Mouse (Mus musculus): ENCODE results near the gene Galnt10.

Gene Galnt10

GRCm38 (mm10) chr11:57658751-57659150 lies 13.5 kb downstream of the Galnt10 start:
- no peak for DNase-seq (ENCODE audit: low read depth, low spot score)

GRCm38 (mm10) chr11:57660156-57660555 lies 14.9 kb downstream of the Galnt10 start:
- DNase-seq (ENCODE audit: low read depth, low spot score): no peak

GRCm38 (mm10) chr11:57660814-57661213 lies 15.6 kb downstream of the Galnt10 start:
- DNase-seq (ENCODE audit: low read depth, low spot score): peak; percentile 72

GRCm38 (mm10) chr11:57661492-57662229 lies 16.4 kb downstream of the Galnt10 start:
- DNase-seq (ENCODE audit: low read depth, low spot score): no peak

GRCm38 (mm10) chr11:57662231-57662630 lies 17.0 kb downstream of the Galnt10 start:
- DNase-seq (ENCODE audit: low read depth, low spot score): no peak

GRCm38 (mm10) chr11:57663271-57663670 lies 18.0 kb downstream of the Galnt10 start:
- DNase-seq (ENCODE audit: low read depth, low spot score): no peak

- peak; percentile 77 for DNase-seq (ENCODE audit: low read depth, low spot score)
Observed at GRCm38 (mm10) chr11:57664741-57665140, 19.5 kb downstream of the Galnt10 start.

GRCm38 (mm10) chr11:57668271-57668670 lies 23.0 kb downstream of the Galnt10 start:
- peak; percentile 55 for DNase-seq (ENCODE audit: low read depth, low spot score)

- DNase-seq (ENCODE audit: low read depth, low spot score): peak; percentile 82
Observed at GRCm38 (mm10) chr11:57669522-57669921, 24.3 kb downstream of the Galnt10 start.

GRCm38 (mm10) chr11:57671120-57671697 lies 26.0 kb downstream of the Galnt10 start:
- DNase-seq (ENCODE audit: low read depth, low spot score): no peak

- no peak for DNase-seq (ENCODE audit: low read depth, low spot score)
Observed at GRCm38 (mm10) chr11:57671797-57672196, 26.6 kb downstream of the Galnt10 start.

GRCm38 (mm10) chr11:57672995-57673394 lies 27.8 kb downstream of the Galnt10 start:
- peak; percentile 76 for DNase-seq (ENCODE audit: low read depth, low spot score)

GRCm38 (mm10) chr11:57673977-57674687 lies 28.9 kb downstream of the Galnt10 start:
- no peak for DNase-seq (ENCODE audit: low read depth, low spot score)

- DNase-seq (ENCODE audit: low read depth, low spot score): no peak
Observed at GRCm38 (mm10) chr11:57677261-57677660, 32.0 kb downstream of the Galnt10 start.

GRCm38 (mm10) chr11:57682589-57682988 lies 37.3 kb downstream of the Galnt10 start:
- DNase-seq (ENCODE audit: low read depth, low spot score): no peak

GRCm38 (mm10) chr11:57683125-57683524 lies 37.9 kb downstream of the Galnt10 start:
- DNase-seq (ENCODE audit: low read depth, low spot score): peak; percentile 54

- no peak for DNase-seq (ENCODE audit: low read depth, low spot score)
Observed at GRCm38 (mm10) chr11:57683931-57684330, 38.7 kb downstream of the Galnt10 start.

- DNase-seq (ENCODE audit: low read depth, low spot score): no peak
Observed at GRCm38 (mm10) chr11:57684891-57685290, 39.6 kb downstream of the Galnt10 start.

GRCm38 (mm10) chr11:57685689-57686454 lies 40.6 kb downstream of the Galnt10 start:
- peak; percentile 61 for DNase-seq (ENCODE audit: low read depth, low spot score)

- DNase-seq (ENCODE audit: low read depth, low spot score): no peak
Observed at GRCm38 (mm10) chr11:57686797-57687196, 41.6 kb downstream of the Galnt10 start.

GRCm38 (mm10) chr11:57687258-57687657 lies 42.0 kb downstream of the Galnt10 start:
- no peak for DNase-seq (ENCODE audit: low read depth, low spot score)

Data from CD4-positive helper T cell, adult 2 months (primary cell).